Mouse (Mus musculus): ENCODE measurements at regions not wholly inside any gene's neighbourhood (a gene's known extent, or its start where the extent isn't known, plus 50 kb on each side); places are given as distances from the start of the nearest gene placed in this dataset.

DNA sequence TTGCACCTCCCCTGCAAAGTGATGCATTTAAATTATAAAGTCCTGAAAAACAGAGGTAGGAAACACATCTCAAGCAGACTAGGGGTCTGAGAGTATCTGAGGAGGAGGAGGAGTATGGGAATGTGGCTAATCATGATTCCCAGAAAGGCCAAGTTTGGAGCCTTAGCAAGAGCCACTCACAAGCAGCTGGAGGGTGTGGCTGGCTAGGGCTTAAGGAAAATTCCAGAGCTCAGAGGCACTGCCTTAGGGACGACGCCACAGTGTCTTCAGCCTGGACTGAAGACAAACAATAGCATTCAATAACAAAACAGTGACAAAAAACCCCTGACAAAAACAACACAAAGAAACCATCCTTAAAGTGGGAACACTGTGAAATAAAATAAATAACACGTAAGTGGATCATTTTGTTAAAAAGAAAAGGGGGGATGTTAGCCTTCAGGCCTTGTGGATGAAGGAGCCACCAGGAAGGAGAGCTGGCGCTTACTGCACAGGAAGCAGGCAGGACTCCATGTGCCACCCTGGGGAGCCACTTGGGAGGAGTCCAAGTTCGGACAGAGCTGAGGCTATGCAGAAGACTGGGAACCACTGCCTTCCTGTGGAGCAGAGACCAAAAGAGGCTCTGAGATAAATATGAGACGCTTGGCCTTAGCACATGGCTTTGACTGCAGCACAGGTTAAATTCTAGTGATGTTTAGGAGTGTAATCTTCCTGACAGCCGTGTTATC lies 56.6 kb upstream of the Serpine2 start:
- TF ChIP-seq CTCF (IDR thresholded peaks at IDR 0.05), result no peak
- DNase-seq (ENCODE audit: low read depth, low spot score), result no peak
- H3K27me3 ChIP-seq, result peaks cover 32% of the 10 kb centered on the region
- ATAC-seq, result no peak
- CTCF ChIA-PET, result interaction anchor here (2.9 kb wide), 1 partner anchor 11 kb away, joined by 7 read pairs; no protein-coding TSS in a partner anchor
- POLR2A ChIA-PET, result no interaction called here
- in situ Hi-C loops (cut with MboI; ENCODE audit: low pct_unique_long_range_greater_than_20kb), result no loop called here

Data from Patski (cell line).